Mouse (Mus musculus) heart, postnatal 0 days (tissue): ENCODE results near the gene Maml3. TPM values are rescaled to one million over a fixed set of nuclear protein-coding genes. Genes with fewer than 3 reads are reported as not detected.
A peak's percentile ranks its signal among the peaks of the same experiment; 100 is the strongest.

ENCODE experiments used
- ATAC-seq: fragments of 200-750 bp; cut with Nextera tagmentation; 2 replicates; pipeline ENCODE4 v1.8.0; 2017; ENCODE audit warnings: low read depth, moderate number of reproducible peaks, moderate library complexity; ENCODE audit not compliant: insufficient read depth
- DNase-seq: peaks from one replicate; pipeline ENCODE4 v3.0.0-alpha.2; 2016; ENCODE audit warnings: low spot score
- H3K27ac ChIP-seq: fragments of 300-500 bp; sonication (generic); 2 replicates; pipeline ENCODE4 v1.5.1; 2014; ENCODE audit warnings: low read depth, mild to moderate bottlenecking
- H3K27me3 ChIP-seq: fragments of 300-500 bp; sonication (generic); 2 replicates; pipeline ENCODE4 v1.6.1; 2014; ENCODE audit warnings: low read length, mixed read lengths; ENCODE audit not compliant: control insufficient read depth, insufficient read depth
- H3K36me3 ChIP-seq: fragments of 300-500 bp; sonication (generic); replicated peaks from 2 replicates; pipeline ENCODE4 v1.6.1; 2014; ENCODE audit warnings: low read length, mixed read lengths; ENCODE audit not compliant: control insufficient read depth, insufficient read depth
- H3K4me1 ChIP-seq: fragments of 300-500 bp; sonication (generic); 2 replicates; pipeline ENCODE4 v1.6.1; 2014; ENCODE audit warnings: antibody characterized with exemption; ENCODE audit not compliant: control insufficient read depth, insufficient read depth
- H3K4me2 ChIP-seq: fragments of 300-500 bp; sonication (generic); 2 replicates; pipeline ENCODE4 v1.6.1; 2014; ENCODE audit warnings: low read depth, mild to moderate bottlenecking, low read length, moderate library complexity
- H3K4me3 ChIP-seq: fragments of 300-500 bp; sonication (generic); 2 replicates; pipeline ENCODE4 v1.5.1; 2014; ENCODE audit warnings: low read depth, low read length
- H3K9ac ChIP-seq: fragments of 300-500 bp; sonication (generic); replicated peaks from 2 replicates; pipeline ENCODE4 v1.6.1; 2014; ENCODE audit warnings: low read depth, low read length, mixed read lengths
- H3K9me3 ChIP-seq: fragments of 300-500 bp; sonication (generic); replicated peaks from 2 replicates; pipeline ENCODE4 v1.6.1; 2016; ENCODE audit warnings: low read length; ENCODE audit not compliant: control insufficient read depth
- CTCF ChIP-seq: IDR thresholded peaks from 2 replicates; pipeline ENCODE4 v1.5.1; 2016; ENCODE audit warnings: antibody characterized with exemption, control low read depth, low read depth
- EP300 ChIP-seq: IDR thresholded peaks from 2 replicates; pipeline ENCODE4 v1.6.1; 2016; ENCODE audit warnings: antibody characterized with exemption, low read depth
- WGBS: fragments of 180-500 bp; shearing (Covaris S2); extraction: QIAGEN DNeasy Blood & Tissue Kit; methylation state at CpG from one replicate; pipeline ENCODE4 v1.1.7; 2014; 5-methylcytosine and 5-hydroxymethylcytosine counted together
- polyA plus RNA-seq: library from polyadenylated mRNA; unstranded; fragments of >200 nt; fragmentation: Nextera tagmentation; extraction: Ambion mirVana; gene quantifications from 2 replicates; pipeline ENCODE4 v1.2.1, GENCODE M21; 2015
- total RNA-seq: library from RNA; depleted of rRNA; stranded (reverse); fragments of >200 nt; gene quantifications from 2 replicates; pipeline ENCODE4 v1.2.3, GENCODE M21; 2014; ENCODE audit warnings: low replicate concordance

Maml3 gene
- total and polyA plus RNA-seq, 2 experiments from 2014 or later, result 1.6 to 6.2 TPM

- ATAC-seq (no peak; the same call in 1 of the 2 replicates), DNase-seq (no peak)
- Histone ChIP-seq H3K4me1 (peaks cover 12% of the 10 kb centered on the region), H3K27ac (peak overlapping the region; percentile 74), H3K9ac (peak overlapping the region; percentile 14; the same call in 1 of the 2 replicates), H3K27me3 (no peaks in the 10 kb centered on the region), H3K9me3 (no peaks in the 10 kb centered on the region), H3K4me2 (peak overlapping the region; percentile 65), H3K36me3 (no peaks in the 10 kb centered on the region), H3K4me3 (peak overlapping the region; percentile 42)
- no peak for TF ChIP-seq EP300
- TF ChIP-seq CTCF, result no peak
- 14% methylated on average over 15 of the region's 15 CpGs for WGBS
These were observed 404.1 kb downstream of the Maml3 start for GRCm38 (mm10) chr3:51700731-51701280.

DNA sequence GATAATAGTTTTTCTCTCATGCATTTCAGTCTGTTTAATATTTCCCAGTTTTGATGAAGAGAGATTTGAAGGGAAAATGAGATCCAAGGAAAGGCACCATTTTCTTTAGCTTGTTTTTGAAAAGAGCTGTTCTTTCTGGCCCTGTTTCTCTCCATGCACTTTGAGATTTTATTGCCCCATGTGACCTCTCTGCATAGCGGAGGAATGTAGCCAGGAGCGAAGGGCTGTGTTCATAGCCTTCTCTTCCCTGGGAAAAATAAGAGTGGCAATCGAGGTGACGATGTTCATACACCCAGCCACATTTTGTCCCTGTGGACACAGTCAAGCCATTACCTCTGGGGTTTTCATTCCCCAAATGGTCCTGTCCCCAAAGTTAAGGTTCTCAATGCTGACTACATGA, 404.8 kb downstream of the Maml3 start:
- H3K9ac ChIP-seq, result no peak overlapping the region
- H3K4me2 ChIP-seq, result no peak overlapping the region
- TF ChIP-seq EP300 (no peak), CTCF (no peak)
- ATAC-seq (no peak), DNase-seq (no peak)
- no peak overlapping the region for H3K4me3 ChIP-seq
- peaks cover 12% of the 10 kb centered on the region for H3K4me1 ChIP-seq
- peak overlapping the region; percentile 74; the same call in 1 of the 2 replicates for H3K27ac ChIP-seq
- no peaks in the 10 kb centered on the region for H3K9me3 ChIP-seq
- WGBS, result 57% methylated on average over 4 of the region's 4 CpGs
- H3K27me3 ChIP-seq, result no peaks in the 10 kb centered on the region
- H3K36me3 ChIP-seq, result no peaks in the 10 kb centered on the region

- Histone ChIP-seq H3K4me3 (no peak overlapping the region), H3K27me3 (no peaks in the 10 kb centered on the region), H3K36me3 (no peaks in the 10 kb centered on the region), H3K4me2 (no peak overlapping the region), H3K9me3 (no peaks in the 10 kb centered on the region), H3K4me1 (peaks cover 12% of the 10 kb centered on the region), H3K27ac (no peak overlapping the region), H3K9ac (no peak overlapping the region)
- WGBS, result 88% methylated on average over 3 of the region's 3 CpGs
- ATAC-seq (no peak), DNase-seq (no peak)
- no peak for TF ChIP-seq EP300
- no peak for TF ChIP-seq CTCF
These were observed 406.9 kb downstream of the Maml3 start for GRCm38 (mm10) chr3:51697931-51698330.

- no peaks in the 10 kb centered on the region for H3K9me3 ChIP-seq
- TF ChIP-seq CTCF (no peak), EP300 (no peak)
- peaks cover 7% of the 10 kb centered on the region for H3K4me1 ChIP-seq
- H3K27me3 ChIP-seq, result no peaks in the 10 kb centered on the region
- ATAC-seq (no peak), DNase-seq (no peak)
- 87% methylated on average over 3 of the region's 3 CpGs for WGBS
- no peak overlapping the region for H3K4me2 ChIP-seq
- 0 out of 2 replicates have a peak, but pooled peaks cover under 1% of the 10 kb centered on the region for H3K36me3 ChIP-seq
- no peak overlapping the region for H3K4me3 ChIP-seq
- H3K9ac ChIP-seq, result no peak overlapping the region
- H3K27ac ChIP-seq, result no peak overlapping the region
These were observed 409.2 kb downstream of the Maml3 start for GRCm38 (mm10) chr3:51695713-51696112.

GRCm38 (mm10) chr3:51694576-51694975, 410.3 kb downstream of the Maml3 start:
- WGBS, result 86% methylated on average over 14 of the region's 14 CpGs
- no peaks in the 10 kb centered on the region for H3K27me3 ChIP-seq
- H3K4me2 ChIP-seq, result no peak overlapping the region
- TF ChIP-seq CTCF (no peak), EP300 (no peak)
- DNase-seq (no peak), ATAC-seq (no peak)
- no peak overlapping the region for H3K27ac ChIP-seq
- no peak overlapping the region for H3K9ac ChIP-seq
- no peaks in the 10 kb centered on the region for H3K4me1 ChIP-seq
- H3K9me3 ChIP-seq, result no peaks in the 10 kb centered on the region
- no peak overlapping the region for H3K4me3 ChIP-seq
- H3K36me3 ChIP-seq, result peaks cover 11% of the 10 kb centered on the region

GRCm38 (mm10) chr3:51693196-51693595, 411.7 kb downstream of the Maml3 start:
- ATAC-seq (no peak), DNase-seq (no peak)
- Histone ChIP-seq H3K4me3 (no peak overlapping the region), H3K9me3 (no peaks in the 10 kb centered on the region), H3K4me2 (no peak overlapping the region), H3K27ac (no peak overlapping the region), H3K9ac (no peak overlapping the region), H3K27me3 (no peaks in the 10 kb centered on the region), H3K4me1 (no peaks in the 10 kb centered on the region), H3K36me3 (peaks cover 22% of the 10 kb centered on the region)
- 86% methylated on average over 10 of the region's 10 CpGs for WGBS
- TF ChIP-seq CTCF (no peak), EP300 (no peak)
